Mouse (Mus musculus) embryonic facial prominence, embryonic 13.5 days (tissue): ENCODE measurements around the gene Trpm5. TPM values are rescaled to one million over a fixed set of nuclear protein-coding genes. Genes with fewer than 3 reads are reported as not detected.
A peak's percentile ranks its signal among the peaks of the same experiment; 100 is the strongest.

Source experiments
- ATAC-seq: fragments of 200-750 bp; cut with Nextera tagmentation; 2 replicates; pipeline ENCODE4 v1.8.0; 2017; ENCODE audit warnings: low read depth; ENCODE audit not compliant: insufficient number of reproducible peaks, insufficient read depth, low FRiP score, low TSS enrichment
- H3K27ac ChIP-seq: fragments of 300-500 bp; sonication (generic); 2 replicates; pipeline ENCODE4 v1.5.1; 2015; ENCODE audit warnings: moderate library complexity, mild to moderate bottlenecking, inconsistent platforms
- H3K27me3 ChIP-seq: fragments of 300-500 bp; sonication (generic); 2 replicates; pipeline ENCODE4 v1.6.1; 2015; ENCODE audit warnings: mild to moderate bottlenecking, inconsistent platforms
- H3K36me3 ChIP-seq: fragments of 300-500 bp; sonication (generic); 2 replicates; pipeline ENCODE4 v1.6.1; 2015; ENCODE audit warnings: mild to moderate bottlenecking, inconsistent platforms
- H3K4me1 ChIP-seq: fragments of 300-500 bp; sonication (generic); 2 replicates; pipeline ENCODE4 v1.6.1; 2015; ENCODE audit warnings: inconsistent platforms
- H3K4me2 ChIP-seq: fragments of 300-500 bp; sonication (generic); 2 replicates; pipeline ENCODE4 v1.6.1; 2015; ENCODE audit warnings: moderate library complexity, mild to moderate bottlenecking, inconsistent platforms
- H3K4me3 ChIP-seq: fragments of 300-500 bp; sonication (generic); 2 replicates; pipeline ENCODE4 v1.5.1; 2015; ENCODE audit warnings: mild to moderate bottlenecking, inconsistent platforms
- H3K9ac ChIP-seq: fragments of 300-500 bp; sonication (generic); 2 replicates; pipeline ENCODE4 v1.6.1; 2015; ENCODE audit warnings: mild to moderate bottlenecking, inconsistent platforms
- H3K9me3 ChIP-seq: fragments of 300-500 bp; sonication (generic); 2 replicates; pipeline ENCODE4 v1.6.1; 2016; ENCODE audit warnings: inconsistent platforms
- WGBS: fragments of 180-500 bp; shearing (Covaris S2); methylation state at CpG from one replicate; pipeline ENCODE4 v1.1.7; 2015; ENCODE audit warnings: mixed read lengths; 5-methylcytosine and 5-hydroxymethylcytosine counted together
- polyA plus RNA-seq: library from polyadenylated mRNA; unstranded; fragments of >200 nt; fragmentation: Nextera tagmentation; extraction: Ambion mirVana; gene quantifications from 2 replicates; pipeline ENCODE4 v1.2.1, GENCODE M21; 2015

Trpm5 gene
- polyA plus RNA-seq, 1 experiment from 2014 or later, result 7.7 TPM

- H3K27ac ChIP-seq, result peak overlapping the region; percentile 74
- peaks cover 52% of the 10 kb centered on the region for H3K36me3 ChIP-seq
- H3K4me1 ChIP-seq, result peaks cover 62% of the 10 kb centered on the region
- WGBS, result 85% methylated on average over 9 of the region's 9 CpGs
- H3K27me3 ChIP-seq, result no peaks in the 10 kb centered on the region
- H3K4me2 ChIP-seq, result no peak overlapping the region
- no peak overlapping the region for H3K4me3 ChIP-seq
- ATAC-seq, result no peak
- H3K9me3 ChIP-seq, result no peaks in the 10 kb centered on the region
- no peak overlapping the region for H3K9ac ChIP-seq
These were observed 36.7 kb downstream of the Trpm5 start for GRCm38 (mm10) chr7:143057667-143058220.

- Histone ChIP-seq H3K36me3 (peaks cover 44% of the 10 kb centered on the region), H3K9ac (no peak overlapping the region)
- 87% methylated on average over 5 of the region's 5 CpGs for WGBS
These were observed 37.4 kb downstream of the Trpm5 start for GRCm38 (mm10) chr7:143057023-143057422.

DNA sequence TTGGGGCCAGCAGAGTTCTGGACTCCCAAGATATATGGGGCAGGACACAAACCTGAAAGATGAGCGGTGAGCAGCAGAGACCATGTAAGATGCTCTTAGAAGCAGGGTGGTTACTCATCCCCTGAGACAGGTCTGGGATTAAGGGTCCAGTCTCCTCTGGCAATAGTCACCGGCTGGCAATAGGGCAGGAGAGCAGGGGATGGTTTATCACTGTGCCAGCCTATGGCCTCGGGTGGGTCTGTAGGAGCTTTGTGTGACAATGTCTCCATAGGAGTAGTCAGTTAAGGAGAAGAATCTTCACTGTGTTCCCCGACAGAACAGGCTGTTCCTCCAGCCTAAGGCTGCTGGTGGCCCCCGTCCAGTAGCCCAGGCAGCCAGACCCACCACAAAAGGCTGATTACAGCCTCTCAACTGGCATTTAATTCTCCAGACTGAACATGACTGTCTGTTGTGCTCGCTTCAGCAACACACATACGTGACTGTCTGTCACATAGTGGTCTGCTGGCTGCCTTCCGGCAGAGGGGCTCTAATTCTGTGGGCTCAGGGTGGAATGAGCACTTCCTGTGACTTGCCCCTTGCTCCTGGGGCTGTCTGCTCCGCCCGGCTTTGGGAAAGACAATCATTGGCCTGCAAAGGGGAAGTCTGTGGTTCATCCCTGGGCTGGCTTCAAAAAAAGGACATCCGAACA lies 38.8 kb downstream of the Trpm5 start:
- H3K9me3 ChIP-seq, result no peaks in the 10 kb centered on the region
- peak overlapping the region; percentile 96 for H3K9ac ChIP-seq
- H3K27me3 ChIP-seq, result no peaks in the 10 kb centered on the region
- peaks cover 65% of the 10 kb centered on the region for H3K4me1 ChIP-seq
- no peak for ATAC-seq
- H3K4me2 ChIP-seq, result peak overlapping the region; percentile 97
- H3K27ac ChIP-seq, result peak overlapping the region; percentile 28
- peaks cover 31% of the 10 kb centered on the region for H3K36me3 ChIP-seq
- 72% methylated on average over 11 of the region's 11 CpGs for WGBS
- peak overlapping the region; percentile 84; the same call in 1 of the 2 replicates for H3K4me3 ChIP-seq

More at GRCm38 (mm10) chr7:143057023-143057422, 37.4 kb downstream of the Trpm5 start:
- Histone ChIP-seq H3K27me3 (no peaks in the 10 kb centered on the region), H3K27ac (no peak overlapping the region), H3K9me3 (no peaks in the 10 kb centered on the region), H3K4me3 (no peak overlapping the region), H3K4me2 (no peak overlapping the region), H3K4me1 (peaks cover 65% of the 10 kb centered on the region)
- ATAC-seq, result no peak

- peaks cover 27% of the 10 kb centered on the region for H3K36me3 ChIP-seq
- no peaks in the 10 kb centered on the region for H3K27me3 ChIP-seq
- H3K27ac ChIP-seq, result peak overlapping the region; percentile 62; the same call in 1 of the 2 replicates
- H3K4me3 ChIP-seq, result peak overlapping the region; percentile 84
- H3K4me2 ChIP-seq, result peak overlapping the region; percentile 97
- H3K9me3 ChIP-seq, result no peaks in the 10 kb centered on the region
- 87% methylated on average over 3 of the region's 3 CpGs for WGBS
- no peak for ATAC-seq
- H3K4me1 ChIP-seq, result peaks cover 64% of the 10 kb centered on the region
- peak overlapping the region; percentile 96 for H3K9ac ChIP-seq
These were observed 39.4 kb downstream of the Trpm5 start for GRCm38 (mm10) chr7:143055001-143055400.

DNA sequence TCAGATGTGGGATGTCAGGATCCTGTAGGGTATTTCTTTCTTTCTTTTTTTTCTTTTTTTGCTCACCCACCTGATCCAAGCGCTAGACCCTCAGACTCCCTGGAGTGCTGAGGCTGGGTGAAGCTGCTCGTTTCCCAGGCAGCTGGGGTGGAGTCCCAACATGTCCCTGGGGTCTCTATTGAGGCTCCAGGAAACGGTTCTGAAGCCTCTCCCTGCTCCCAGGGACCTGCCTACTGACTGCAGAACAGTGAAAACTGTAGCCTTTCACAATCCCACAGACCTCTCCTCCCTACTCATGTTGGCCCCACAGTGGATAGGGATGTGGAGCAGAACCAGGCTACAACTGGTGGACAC lies 39.9 kb downstream of the Trpm5 start:
- Histone ChIP-seq H3K27ac (peak overlapping the region; percentile 62; the same call in 1 of the 2 replicates), H3K27me3 (no peaks in the 10 kb centered on the region), H3K36me3 (peaks cover 25% of the 10 kb centered on the region; the same call in 1 of the 2 replicates), H3K9me3 (no peaks in the 10 kb centered on the region), H3K4me1 (peaks cover 64% of the 10 kb centered on the region), H3K9ac (peak overlapping the region; percentile 96), H3K4me2 (peak overlapping the region; percentile 97), H3K4me3 (peak overlapping the region; percentile 84)
- ATAC-seq, result no peak
- WGBS, result 38% methylated on average over 3 of the region's 3 CpGs

GRCm38 (mm10) chr7:143053961-143054611 lies 40.4 kb downstream of the Trpm5 start:
- Histone ChIP-seq H3K9ac (peak overlapping the region; percentile 96), H3K4me1 (peaks cover 60% of the 10 kb centered on the region), H3K4me3 (peak overlapping the region; percentile 84), H3K4me2 (peak overlapping the region; percentile 97), H3K36me3 (peaks cover 25% of the 10 kb centered on the region; the same call in 1 of the 2 replicates), H3K27ac (peak overlapping the region; percentile 94), H3K9me3 (no peaks in the 10 kb centered on the region), H3K27me3 (no peaks in the 10 kb centered on the region)
- WGBS, result 35% methylated on average over 11 of the region's 11 CpGs
- ATAC-seq, result no peak

DNA sequence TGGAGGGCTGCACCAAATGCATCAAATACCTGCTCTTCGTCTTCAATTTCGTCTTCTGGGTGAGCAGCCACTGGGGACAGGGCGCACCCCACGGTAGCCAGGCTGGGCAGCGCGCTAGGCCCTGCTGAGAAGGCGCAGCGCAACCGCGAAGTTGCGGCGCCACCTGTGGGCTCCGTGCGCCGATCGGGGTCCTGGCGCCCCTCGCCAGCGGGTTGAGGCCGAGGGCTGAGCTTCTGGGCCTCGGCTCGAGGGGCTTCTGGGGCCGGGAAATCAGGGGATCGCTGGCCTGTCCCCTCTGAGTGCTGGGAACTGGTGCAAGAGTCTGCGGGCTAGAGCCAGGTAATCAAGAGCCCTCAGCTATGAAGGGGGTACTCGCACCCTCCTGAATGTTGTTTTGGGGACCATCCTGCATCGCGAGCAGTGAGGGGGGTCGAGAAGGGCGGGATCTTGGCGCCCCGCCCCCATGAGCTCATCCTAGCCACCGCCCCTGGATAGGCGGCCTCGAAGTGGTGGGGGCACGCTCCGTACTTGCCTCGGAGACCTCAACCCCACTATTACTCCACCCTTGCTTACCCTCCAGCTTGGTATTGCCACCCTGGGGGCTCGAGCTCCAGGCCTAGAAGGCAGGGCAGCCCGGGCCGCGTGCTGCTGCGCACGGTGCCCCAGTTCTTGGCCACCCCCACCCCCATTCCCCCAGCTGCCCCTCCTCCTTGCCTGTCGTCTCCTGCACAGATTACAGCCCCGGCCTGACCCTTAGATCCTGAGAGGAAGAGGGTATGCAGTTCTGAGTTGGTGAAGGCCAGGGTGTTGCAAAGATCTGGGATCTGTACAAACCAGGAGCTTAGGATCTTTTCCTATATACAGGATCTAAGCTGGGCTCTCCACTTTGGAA lies 41.2 kb downstream of the Trpm5 start:
- no peaks in the 10 kb centered on the region for H3K27me3 ChIP-seq
- H3K4me2 ChIP-seq, result peak overlapping the region; percentile 97
- peak overlapping the region; percentile 84 for H3K4me3 ChIP-seq
- peak overlapping the region; percentile 94 for H3K27ac ChIP-seq
- H3K9ac ChIP-seq, result peak overlapping the region; percentile 96
- H3K4me1 ChIP-seq, result peaks cover 51% of the 10 kb centered on the region
- H3K9me3 ChIP-seq, result no peaks in the 10 kb centered on the region
- H3K36me3 ChIP-seq, result peaks cover 21% of the 10 kb centered on the region; the same call in 1 of the 2 replicates
- under 1% methylated on average over 46 of the region's 46 CpGs for WGBS
- ATAC-seq, result peak; percentile 76

GRCm38 (mm10) chr7:143052626-143053007 lies 41.8 kb downstream of the Trpm5 start, which contains the start of gene Cd81:
Gene Cd81, plus strand, starts transcription at chr7:143052739.
- H3K27me3 ChIP-seq, result no peaks in the 10 kb centered on the region
- peak within 1 kb of the TSS; percentile 96 for H3K9ac ChIP-seq
- H3K36me3 ChIP-seq, result peaks cover 14% of the 10 kb centered on the region; the same call in 1 of the 2 replicates
- no peaks in the 10 kb centered on the region for H3K9me3 ChIP-seq
- peak; percentile 73 for ATAC-seq
- H3K4me3 ChIP-seq, result peak within 1 kb of the TSS; percentile 84
- under 1% methylated on average over 31 of the region's 37 CpGs for WGBS
- peak within 1 kb of the TSS; percentile 97 for H3K4me2 ChIP-seq
- peaks cover 45% of the 10 kb centered on the region for H3K4me1 ChIP-seq
- H3K27ac ChIP-seq, result peak within 1 kb of the TSS; percentile 94

- Histone ChIP-seq H3K4me1 (peaks cover 33% of the 10 kb centered on the region), H3K9me3 (no peaks in the 10 kb centered on the region), H3K4me2 (no peak overlapping the region), H3K4me3 (no peak overlapping the region), H3K9ac (no peak overlapping the region), H3K36me3 (peaks cover 9% of the 10 kb centered on the region; the same call in 1 of the 2 replicates), H3K27ac (no peak overlapping the region), H3K27me3 (no peaks in the 10 kb centered on the region)
- WGBS, result 57% methylated on average over 2 of the region's 2 CpGs
- ATAC-seq, result no peak
These were observed 43.1 kb downstream of the Trpm5 start for GRCm38 (mm10) chr7:143051316-143051715.

DNA sequence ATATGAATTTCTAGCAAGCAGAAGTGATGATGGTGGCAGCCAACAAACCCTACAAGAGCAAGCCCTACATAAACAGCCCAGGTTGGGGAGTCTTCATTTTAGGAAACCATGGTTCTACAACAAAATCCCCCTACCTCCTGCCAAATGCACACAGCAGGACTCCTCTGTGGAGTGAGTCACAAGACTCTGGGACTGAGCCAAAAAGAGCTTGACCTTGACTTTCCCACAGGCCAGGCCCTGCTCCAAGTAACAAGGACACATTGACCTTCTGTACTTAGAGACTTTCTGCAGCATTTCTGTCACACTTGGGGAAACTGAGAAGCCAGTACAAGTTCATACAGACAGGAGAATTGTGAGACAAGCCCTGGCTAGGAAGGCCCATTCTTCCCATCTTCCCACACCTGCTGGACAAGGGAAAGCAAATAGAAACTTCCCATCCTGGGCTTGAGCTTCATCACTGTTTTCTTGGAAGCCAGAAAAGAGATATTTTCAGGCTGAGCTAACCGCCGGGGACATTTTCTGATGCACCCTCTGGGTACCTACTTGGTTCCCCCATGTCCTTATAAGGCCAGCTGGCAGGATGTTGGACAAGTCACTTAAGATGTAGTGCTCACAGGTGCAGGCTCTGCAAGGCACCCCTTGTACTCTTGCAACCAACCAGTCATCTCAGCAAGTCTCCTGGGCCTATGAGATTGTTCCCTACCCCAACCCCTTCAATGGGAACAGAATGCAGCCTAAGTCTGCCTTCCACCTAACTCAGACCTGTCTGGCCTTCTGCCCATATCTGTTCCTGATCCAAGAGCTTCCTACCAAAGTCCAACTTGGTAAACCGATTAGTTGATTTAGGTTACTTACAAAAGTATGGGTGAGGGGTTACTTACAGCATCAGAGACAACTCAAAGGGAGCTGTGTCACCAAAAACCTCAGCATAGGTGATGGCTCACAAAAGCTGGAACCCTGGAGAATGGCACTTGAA lies 44.3 kb downstream of the Trpm5 start:
- Histone ChIP-seq H3K27me3 (no peaks in the 10 kb centered on the region), H3K27ac (no peak overlapping the region), H3K4me2 (no peak overlapping the region), H3K36me3 (no peaks in the 10 kb centered on the region), H3K9ac (no peak overlapping the region), H3K4me3 (no peak overlapping the region), H3K9me3 (no peaks in the 10 kb centered on the region), H3K4me1 (peaks cover 21% of the 10 kb centered on the region)
- WGBS, result 87% methylated on average over 3 of the region's 3 CpGs
- no peak for ATAC-seq
